Mouse (Mus musculus): ENCODE results near the gene Impg1. TPM values are rescaled to one million over a fixed set of nuclear protein-coding genes. Genes with fewer than 3 reads are reported as not detected.

Impg1 gene
- total RNA-seq (2014; fragmentation: Nextera tagmentation) (not detected in 2 replicates), total RNA-seq (2017) (not detected in 2 replicates), polyA plus RNA-seq (2012) (not detected in 2 replicates)

- no peak within 1 kb of the TSS for H3K4me3 ChIP-seq (ENCODE audit: low read depth, low read length)
- H3K36me3 ChIP-seq (replicated peaks): no peaks in the 10 kb centered on the region
- no peaks in the 10 kb centered on the region for H3K27me3 ChIP-seq (ENCODE audit: insufficient read depth, low read length)
- no peak for DNase-seq (ENCODE audit: low spot score)
- no peaks in the 10 kb centered on the region for H3K4me1 ChIP-seq (ENCODE audit: insufficient read depth, low read depth, low read length)
- TF ChIP-seq GATA2 (IDR thresholded peaks at IDR 0.05; ENCODE audit: borderline replicate concordance, low read depth, low read length): no peak
- TF ChIP-seq POLR2AphosphoS5 (IDR thresholded peaks at IDR 0.05; ENCODE audit: insufficient replicate concordance, low read depth, low read length): no peak
- no peak for TF ChIP-seq GATA1 (IDR thresholded peaks at IDR 0.05; ENCODE audit: borderline replicate concordance, low read length)
- no peak for TF ChIP-seq CTCF (IDR thresholded peaks at IDR 0.05; ENCODE audit: low read depth, low read length)
- TF ChIP-seq TAL1 (conservative IDR thresholded peaks at IDR 0.05; ENCODE audit: low read depth, low read length): no peak
- no peak for ATAC-seq (ENCODE audit: extremely low read depth, insufficient number of reproducible peaks, low FRiP score, poor library complexity, severe bottlenecking)
- no peaks in the 10 kb centered on the region for H3K9me3 ChIP-seq (replicated peaks)
Measured at GRCm38 (mm10) chr9:80465381-80465780, at the start of gene Impg1. TSS of gene Impg1 (minus strand) at chr9:80465481.

GRCm38 (mm10) chr9:80509464-80510153 lies 44.3 kb upstream of the Impg1 start:
- ATAC-seq (ENCODE audit: extremely low read depth, insufficient number of reproducible peaks, low FRiP score, poor library complexity, severe bottlenecking) (no peak), DNase-seq (ENCODE audit: low spot score) (no peak)

GRCm38 (mm10) chr9:80504496-80505012 lies 39.3 kb upstream of the Impg1 start:
- ATAC-seq (ENCODE audit: extremely low read depth, insufficient number of reproducible peaks, low FRiP score, poor library complexity, severe bottlenecking): no peak
- no peak for DNase-seq (ENCODE audit: low spot score)

More at GRCm38 (mm10) chr9:80509464-80510153, 44.3 kb upstream of the Impg1 start:
- Histone ChIP-seq H3K36me3 (replicated peaks) (no peaks in the 10 kb centered on the region), H3K27me3 (ENCODE audit: insufficient read depth, low read length) (no peaks in the 10 kb centered on the region), H3K4me3 (ENCODE audit: low read depth, low read length) (no peak overlapping the region), H3K4me1 (ENCODE audit: insufficient read depth, low read depth, low read length) (no peaks in the 10 kb centered on the region), H3K9me3 (replicated peaks) (no peaks in the 10 kb centered on the region)
- no peak for TF ChIP-seq TAL1 (conservative IDR thresholded peaks at IDR 0.05; ENCODE audit: low read depth, low read length)
- no peak for TF ChIP-seq GATA1 (IDR thresholded peaks at IDR 0.05; ENCODE audit: borderline replicate concordance, low read length)
- TF ChIP-seq GATA2 (IDR thresholded peaks at IDR 0.05; ENCODE audit: borderline replicate concordance, low read depth, low read length): no peak
- TF ChIP-seq POLR2AphosphoS5 (IDR thresholded peaks at IDR 0.05; ENCODE audit: insufficient replicate concordance, low read depth, low read length): no peak
- no peak for TF ChIP-seq CTCF (IDR thresholded peaks at IDR 0.05; ENCODE audit: low read depth, low read length)

GRCm38 (mm10) chr9:80491591-80491990 lies 26.3 kb upstream of the Impg1 start:
- H3K4me3 ChIP-seq (ENCODE audit: low read depth, low read length): no peak overlapping the region
- TF ChIP-seq POLR2AphosphoS5 (IDR thresholded peaks at IDR 0.05; ENCODE audit: insufficient replicate concordance, low read depth, low read length) (no peak), GATA1 (IDR thresholded peaks at IDR 0.05; ENCODE audit: borderline replicate concordance, low read length) (no peak), TAL1 (conservative IDR thresholded peaks at IDR 0.05; ENCODE audit: low read depth, low read length) (no peak), CTCF (IDR thresholded peaks at IDR 0.05; ENCODE audit: low read depth, low read length) (no peak), GATA2 (IDR thresholded peaks at IDR 0.05; ENCODE audit: borderline replicate concordance, low read depth, low read length) (no peak)
- H3K36me3 ChIP-seq (replicated peaks): no peaks in the 10 kb centered on the region
- no peaks in the 10 kb centered on the region for H3K27me3 ChIP-seq (ENCODE audit: insufficient read depth, low read length)
- DNase-seq (ENCODE audit: low spot score) (no peak), ATAC-seq (ENCODE audit: extremely low read depth, insufficient number of reproducible peaks, low FRiP score, poor library complexity, severe bottlenecking) (no peak)
- H3K9me3 ChIP-seq (replicated peaks): no peaks in the 10 kb centered on the region
- H3K4me1 ChIP-seq (ENCODE audit: insufficient read depth, low read depth, low read length): no peaks in the 10 kb centered on the region

More at GRCm38 (mm10) chr9:80504496-80505012, 39.3 kb upstream of the Impg1 start:
- H3K4me1 ChIP-seq (ENCODE audit: insufficient read depth, low read depth, low read length): no peaks in the 10 kb centered on the region
- H3K4me3 ChIP-seq (ENCODE audit: low read depth, low read length): no peak overlapping the region
- no peaks in the 10 kb centered on the region; the same call in 1 of the 2 replicates for H3K27me3 ChIP-seq (ENCODE audit: insufficient read depth, low read length)
- H3K9me3 ChIP-seq (replicated peaks): no peaks in the 10 kb centered on the region
- TF ChIP-seq GATA2 (IDR thresholded peaks at IDR 0.05; ENCODE audit: borderline replicate concordance, low read depth, low read length): no peak
- no peak for TF ChIP-seq POLR2AphosphoS5 (IDR thresholded peaks at IDR 0.05; ENCODE audit: insufficient replicate concordance, low read depth, low read length)
- no peak for TF ChIP-seq TAL1 (conservative IDR thresholded peaks at IDR 0.05; ENCODE audit: low read depth, low read length)
- no peak for TF ChIP-seq GATA1 (IDR thresholded peaks at IDR 0.05; ENCODE audit: borderline replicate concordance, low read length)
- no peak for TF ChIP-seq CTCF (IDR thresholded peaks at IDR 0.05; ENCODE audit: low read depth, low read length)
- no peaks in the 10 kb centered on the region for H3K36me3 ChIP-seq (replicated peaks)

- Histone ChIP-seq H3K4me1 (ENCODE audit: insufficient read depth, low read depth, low read length) (no peaks in the 10 kb centered on the region), H3K4me3 (ENCODE audit: low read depth, low read length) (no peak overlapping the region), H3K27me3 (ENCODE audit: insufficient read depth, low read length) (no peaks in the 10 kb centered on the region), H3K36me3 (replicated peaks) (no peaks in the 10 kb centered on the region), H3K9me3 (replicated peaks) (no peaks in the 10 kb centered on the region)
- no peak for DNase-seq (ENCODE audit: low spot score)
- no peak for TF ChIP-seq POLR2AphosphoS5 (IDR thresholded peaks at IDR 0.05; ENCODE audit: insufficient replicate concordance, low read depth, low read length)
- no peak for TF ChIP-seq GATA1 (IDR thresholded peaks at IDR 0.05; ENCODE audit: borderline replicate concordance, low read length)
- no peak for TF ChIP-seq CTCF (IDR thresholded peaks at IDR 0.05; ENCODE audit: low read depth, low read length)
- no peak for TF ChIP-seq GATA2 (IDR thresholded peaks at IDR 0.05; ENCODE audit: borderline replicate concordance, low read depth, low read length)
- no peak for TF ChIP-seq TAL1 (conservative IDR thresholded peaks at IDR 0.05; ENCODE audit: low read depth, low read length)
- no peak for ATAC-seq (ENCODE audit: extremely low read depth, insufficient number of reproducible peaks, low FRiP score, poor library complexity, severe bottlenecking)
Measured at GRCm38 (mm10) chr9:80460420-80460819, 4.9 kb downstream of the Impg1 start.

- Histone ChIP-seq H3K9me3 (replicated peaks) (no peaks in the 10 kb centered on the region), H3K4me1 (ENCODE audit: insufficient read depth, low read depth, low read length) (no peaks in the 10 kb centered on the region), H3K4me3 (ENCODE audit: low read depth, low read length) (no peak overlapping the region), H3K36me3 (replicated peaks) (no peaks in the 10 kb centered on the region), H3K27me3 (ENCODE audit: insufficient read depth, low read length) (no peaks in the 10 kb centered on the region)
- TF ChIP-seq GATA1 (IDR thresholded peaks at IDR 0.05; ENCODE audit: borderline replicate concordance, low read length) (no peak), CTCF (IDR thresholded peaks at IDR 0.05; ENCODE audit: low read depth, low read length) (no peak), GATA2 (IDR thresholded peaks at IDR 0.05; ENCODE audit: borderline replicate concordance, low read depth, low read length) (no peak)
- ATAC-seq (ENCODE audit: extremely low read depth, insufficient number of reproducible peaks, low FRiP score, poor library complexity, severe bottlenecking) (no peak), DNase-seq (ENCODE audit: low spot score) (no peak)
Measured at GRCm38 (mm10) chr9:80450467-80451261, 14.6 kb downstream of the Impg1 start.
